Mouse (Mus musculus): Measurements from ENCODE around the gene AU040320.

The AU040320 gene

GRCm38 (mm10) chr4:126753268-126754230, at the start of gene AU040320, which contains the start of gene Ncdn:
AU040320 (plus strand) TSS chr4:126753544.
Ncdn (minus strand) TSS chr4:126753438.
- DNase-seq (ENCODE audit: low read depth, low spot score), result peak; percentile 98

DNA sequence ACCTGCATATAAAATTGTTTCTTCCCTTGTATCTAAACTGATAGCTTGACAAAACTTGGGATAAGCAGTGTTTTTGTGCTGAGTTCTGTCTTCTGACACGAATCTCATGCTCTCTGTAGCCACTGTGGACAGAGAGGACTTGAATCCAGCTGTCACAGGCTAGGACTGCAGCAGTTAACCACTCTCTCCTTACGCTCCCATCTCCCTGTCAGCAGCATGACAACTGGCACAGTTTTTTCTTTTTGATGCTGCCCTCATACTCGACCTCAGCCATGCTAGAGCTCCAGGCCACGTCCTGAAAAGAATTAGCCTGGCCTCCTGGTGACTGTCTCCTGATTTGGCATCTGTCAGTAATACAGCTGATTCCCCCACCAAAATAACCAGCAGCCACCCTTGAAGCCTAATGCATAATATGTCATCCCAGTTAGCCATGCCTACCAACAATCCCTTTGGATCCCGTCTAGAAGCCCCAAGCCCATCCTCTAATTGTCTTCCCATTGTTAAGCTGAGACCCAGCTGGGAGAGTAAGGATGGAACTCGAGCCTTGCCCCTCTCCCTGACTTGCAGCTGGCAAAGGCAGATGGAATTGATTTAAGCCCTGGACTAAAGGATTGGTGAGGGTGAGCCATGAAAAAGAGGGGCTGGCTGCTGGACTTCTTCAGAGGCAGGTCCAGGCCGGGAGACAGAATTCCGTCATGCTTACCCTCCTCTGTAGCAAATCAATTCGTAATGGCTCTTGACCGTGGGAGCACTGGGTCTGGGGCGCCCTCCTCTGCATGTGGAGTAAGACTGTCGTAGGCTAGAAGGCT, 46.5 kb upstream of the AU040320 start:
- DNase-seq (ENCODE audit: low read depth, low spot score), result no peak

- DNase-seq (ENCODE audit: low read depth, low spot score), result no peak
Measured at GRCm38 (mm10) chr4:126707439-126707826, 45.9 kb upstream of the AU040320 start.

GRCm38 (mm10) chr4:126732111-126732510, 21.2 kb upstream of the AU040320 start:
- DNase-seq (ENCODE audit: low read depth, low spot score), result no peak

GRCm38 (mm10) chr4:126732531-126733380, 20.6 kb upstream of the AU040320 start:
- no peak for DNase-seq (ENCODE audit: low read depth, low spot score)

- DNase-seq (ENCODE audit: low read depth, low spot score), result no peak
Measured at GRCm38 (mm10) chr4:126734001-126734603, 19.2 kb upstream of the AU040320 start.

GRCm38 (mm10) chr4:126734700-126735381, 18.5 kb upstream of the AU040320 start:
- no peak for DNase-seq (ENCODE audit: low read depth, low spot score)

DNA sequence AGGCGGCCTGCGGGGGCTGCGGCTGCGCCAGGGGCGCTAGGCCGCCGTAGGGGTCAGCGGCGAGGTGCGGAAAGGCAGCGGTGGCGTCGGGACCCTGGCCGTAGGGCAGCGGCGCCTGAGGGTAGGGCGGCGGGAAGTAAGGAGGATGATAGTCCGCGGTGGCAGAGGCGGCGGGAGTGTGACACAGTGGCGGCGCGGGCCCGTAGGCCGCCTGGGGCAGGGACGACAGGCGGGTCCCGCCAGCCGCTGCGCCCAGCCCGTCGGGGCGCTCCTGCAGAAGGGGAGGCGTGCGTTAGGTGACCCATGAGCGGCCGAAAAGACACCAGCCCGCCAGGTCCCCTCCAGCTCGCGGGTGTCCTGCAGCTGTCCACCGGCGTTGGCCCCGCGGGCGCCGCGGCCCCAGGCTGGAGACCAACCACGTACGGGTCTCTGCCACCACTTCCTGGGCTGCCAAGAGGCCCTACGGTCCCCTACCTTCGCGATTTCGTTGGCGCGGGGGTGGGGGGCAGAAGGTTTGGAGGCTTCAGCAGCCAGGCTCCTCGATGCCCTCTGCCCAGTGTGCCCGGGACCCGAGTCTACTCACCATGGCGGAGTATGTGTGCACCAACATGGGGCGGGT, 17.9 kb upstream of the AU040320 start:
- no peak for DNase-seq (ENCODE audit: low read depth, low spot score)

DNA sequence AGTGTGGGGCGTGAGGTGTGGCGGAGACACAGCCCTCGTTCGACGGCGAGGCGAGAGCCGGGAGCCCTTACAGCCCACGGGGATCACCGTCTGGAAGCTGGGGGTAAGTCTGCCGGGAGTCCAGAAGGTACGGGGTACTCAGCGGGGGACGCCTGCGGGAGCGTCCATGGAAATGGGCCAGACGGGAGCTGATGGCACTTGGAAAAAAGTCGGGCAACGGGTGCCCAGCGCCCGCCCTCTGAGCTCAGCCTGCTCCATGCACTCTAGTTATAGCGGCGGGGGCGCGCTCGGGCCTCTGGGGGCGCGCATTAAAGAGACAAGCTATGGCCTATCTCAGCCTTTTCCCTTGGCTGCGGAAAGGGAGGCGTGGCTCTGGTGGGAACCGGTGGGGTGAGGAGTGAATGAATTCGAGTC, 17.3 kb upstream of the AU040320 start, which contains the start of gene Tfap2e:
Gene Tfap2e, minus strand, starts transcription at position 240 of the 414 bp plus-strand sequence.
- peak; percentile 67 for DNase-seq (ENCODE audit: low read depth, low spot score)

- peak; percentile 88 for DNase-seq (ENCODE audit: low read depth, low spot score)
Measured at GRCm38 (mm10) chr4:126739966-126740676, 13.2 kb upstream of the AU040320 start.

DNA sequence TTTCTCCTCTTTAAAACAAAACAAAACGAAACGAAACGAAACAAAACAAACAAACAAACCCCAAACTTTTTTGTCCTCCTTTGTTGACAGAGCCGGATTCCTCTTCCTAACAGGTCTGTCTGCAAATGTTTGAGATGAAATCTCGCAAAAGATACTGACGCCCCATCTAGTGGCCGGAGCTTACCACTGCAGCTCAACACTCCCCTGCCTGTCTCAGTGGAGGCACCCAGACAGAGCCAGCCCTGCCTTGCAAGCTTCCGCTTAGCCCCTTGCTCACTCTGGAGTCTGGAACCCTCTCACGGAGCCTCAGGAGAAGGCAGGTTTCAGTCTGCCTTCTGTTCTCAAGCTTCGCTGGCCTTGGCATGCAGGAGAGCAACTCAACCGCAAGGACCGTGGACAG, 11.9 kb upstream of the AU040320 start:
- peak; percentile 87 for DNase-seq (ENCODE audit: low read depth, low spot score)

DNA sequence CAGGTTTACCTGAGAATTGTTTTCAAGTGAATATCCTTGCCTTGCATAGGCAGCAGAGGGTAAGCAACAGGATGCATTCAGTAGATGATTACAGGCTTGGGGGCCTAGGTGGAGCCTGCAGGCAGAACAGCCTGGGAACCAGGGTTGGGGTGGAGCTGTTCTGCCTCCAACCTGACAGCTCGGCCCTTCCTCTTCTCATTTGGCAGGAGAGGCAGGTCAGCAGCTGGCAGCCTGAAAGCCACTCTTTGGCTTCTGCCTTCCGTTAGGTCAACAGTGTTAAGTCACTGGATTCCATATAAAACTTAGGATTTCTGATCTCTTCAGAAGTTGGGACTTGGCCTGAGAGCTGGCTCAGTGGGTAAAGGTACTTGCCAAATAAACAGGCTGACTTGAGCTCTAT, 10.4 kb upstream of the AU040320 start:
- DNase-seq (ENCODE audit: low read depth, low spot score), result no peak

- peak; percentile 57 for DNase-seq (ENCODE audit: low read depth, low spot score)
Measured at GRCm38 (mm10) chr4:126743713-126744112, 9.6 kb upstream of the AU040320 start.

- DNase-seq (ENCODE audit: low read depth, low spot score), result no peak
Measured at GRCm38 (mm10) chr4:126744831-126745230, 8.5 kb upstream of the AU040320 start.

- peak; percentile 58 for DNase-seq (ENCODE audit: low read depth, low spot score)
Measured at GRCm38 (mm10) chr4:126745506-126746193, 7.7 kb upstream of the AU040320 start.

GRCm38 (mm10) chr4:126746194-126746840, 7.0 kb upstream of the AU040320 start:
- DNase-seq (ENCODE audit: low read depth, low spot score), result no peak

DNA sequence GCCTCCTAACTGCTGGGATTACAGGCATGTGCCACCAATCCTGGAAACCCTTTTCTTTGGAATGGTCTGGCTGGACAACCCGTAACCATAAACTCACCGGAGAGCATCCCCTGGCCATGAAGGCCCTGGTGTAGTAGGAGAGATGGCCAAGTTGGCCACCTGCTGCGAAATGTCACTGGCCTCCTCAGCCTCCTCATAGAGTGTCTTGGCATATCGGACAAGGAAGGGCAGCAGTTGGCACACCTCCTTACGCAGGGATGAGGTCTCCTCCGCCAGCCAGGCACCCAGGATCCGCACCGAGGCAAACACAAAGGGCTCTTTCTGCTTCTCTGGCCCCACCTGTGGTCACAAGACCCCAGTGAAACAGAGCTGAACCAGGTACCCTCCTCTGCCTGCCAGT, 5.0 kb upstream of the AU040320 start:
- DNase-seq (ENCODE audit: low read depth, low spot score), result no peak

GRCm38 (mm10) chr4:126749553-126749952, 3.8 kb upstream of the AU040320 start:
- no peak for DNase-seq (ENCODE audit: low read depth, low spot score)
